Mouse (Mus musculus): Measurements from ENCODE around the gene Slc37a1.

DNA sequence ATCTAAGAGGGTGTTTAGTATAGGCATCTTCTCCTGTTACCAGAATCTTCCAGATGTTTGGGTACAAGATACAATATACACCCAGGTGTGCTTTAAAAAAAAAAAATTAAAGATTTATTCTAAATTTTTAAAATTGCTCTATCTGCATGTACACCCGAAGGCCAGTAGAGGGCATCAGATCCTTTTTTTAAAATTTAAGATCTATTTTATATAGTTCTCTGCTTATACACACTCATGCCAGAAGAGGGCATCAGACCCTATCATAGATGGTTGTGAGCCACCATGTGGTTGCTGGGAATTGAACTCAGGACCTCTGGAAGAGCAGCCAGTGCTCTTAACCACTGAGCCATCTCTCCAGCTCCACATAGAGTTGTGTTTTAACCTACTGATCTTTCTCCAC, 45.7 kb downstream of the Slc37a1 start:
- no peak for TF ChIP-seq POLR2A (IDR thresholded peaks at IDR 0.05; ENCODE audit: borderline replicate concordance, control insufficient read depth, low read depth, low read length)
- no peak for TF ChIP-seq CTCF (IDR thresholded peaks at IDR 0.05; ENCODE audit: control insufficient read depth, insufficient read depth, low read length)

All from bone marrow, adult 2 months (tissue).